Mouse (Mus musculus) left cerebral cortex, postnatal 36 days (tissue): Measurements from ENCODE around the gene Sema4c. TPM values are rescaled to one million over a fixed set of nuclear protein-coding genes. Genes with fewer than 3 reads are reported as not detected.
"Not testable (repeated sequence)": the region's sequence is repeated elsewhere in the genome, so short reads cannot be mapped to it uniquely, and the experiment has no call there.

ENCODE experiments used
- DNase-seq, 2 experiments: peaks; one replicate each; pipeline ENCODE4 v3.0.0; 2021 to 2022; ENCODE audit warnings: low spot score in 2 of 2, mixed read lengths in 1 of 2
- intact Hi-C: fragments of 180-260 bp; cut with DNase I; formaldehyde crosslinking; loops from one replicate; pipeline ENCODE4 v1.15.1; 2025
- total RNA-seq, 2 experiments: library from RNA; stranded (reverse); gene quantifications; 2 replicates each; pipeline ENCODE4 v1.2.3; 2021

Sema4c gene
- total RNA-seq, 2 experiments from 2014 or later: 15.8 to 16.4 TPM

DNA sequence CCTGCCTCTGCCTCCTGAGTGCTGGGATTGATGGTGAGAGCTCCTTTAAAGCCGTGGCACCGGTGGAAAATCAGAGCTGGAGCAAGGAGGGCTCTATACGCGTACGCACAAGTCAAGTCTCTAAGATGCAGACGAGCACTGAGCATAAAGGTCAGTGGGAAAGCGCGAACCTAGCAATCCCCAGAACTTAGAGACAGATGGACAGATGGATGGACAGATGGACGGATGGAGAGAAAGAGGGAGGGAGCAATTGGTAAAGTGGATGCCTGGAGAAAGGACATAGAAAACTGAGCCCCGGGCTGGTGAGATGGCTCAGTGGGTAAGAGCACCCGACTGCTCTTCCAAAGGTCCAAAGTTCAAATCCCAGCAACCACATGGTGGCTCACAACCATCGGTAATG, 17.3 kb downstream of the Sema4c start:
- intact Hi-C loops: no loop called here

DNA sequence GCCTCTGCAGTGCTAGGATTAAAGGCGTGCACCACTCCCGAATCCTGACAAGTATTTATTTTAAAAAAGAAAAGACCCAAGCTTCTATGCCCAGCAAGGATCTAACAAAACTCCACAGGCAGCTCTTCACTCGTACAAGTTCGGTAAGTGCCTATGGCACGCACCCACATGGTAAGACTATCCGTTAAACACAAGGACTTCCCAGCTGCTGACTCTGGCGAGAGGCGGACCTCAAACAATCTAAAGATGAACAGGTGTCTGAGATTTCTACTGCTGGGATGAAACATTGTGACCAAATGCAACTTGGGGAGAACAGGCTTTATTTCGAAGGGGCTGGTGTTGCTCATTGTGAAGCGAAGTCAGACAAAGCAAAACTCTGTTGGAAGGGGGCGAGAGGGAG, 18.0 kb downstream of the Sema4c start:
- intact Hi-C loops: no loop called here
- no peak for DNase-seq

More for the DNA sequence above, 17.3 kb downstream of the Sema4c start:
- no peak for DNase-seq

DNA sequence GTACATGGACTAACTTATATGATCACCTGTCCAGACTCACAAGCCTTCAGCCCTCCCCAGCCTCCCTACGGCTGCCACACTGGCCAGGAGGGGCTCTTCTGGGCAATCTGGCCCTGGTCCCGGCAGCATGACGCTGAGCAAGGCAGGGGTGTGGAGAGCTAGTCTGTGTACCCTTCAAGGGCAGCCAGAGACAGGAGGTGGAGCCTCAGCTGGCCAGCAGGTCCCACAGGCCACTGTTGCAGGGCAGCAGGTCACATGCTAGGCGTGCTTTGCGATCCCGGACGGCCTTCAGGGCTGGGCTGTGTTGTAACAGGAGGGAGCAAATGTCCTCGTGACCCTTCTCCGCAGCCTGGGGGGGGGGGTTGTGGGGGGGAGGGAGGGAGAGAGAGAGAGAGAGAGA, 19.0 kb downstream of the Sema4c start, which contains the start of gene Gm42417:
Gene Gm42417 (minus strand): TSS at position 244 of the 400 bp plus-strand sequence.
- no peak for DNase-seq
- intact Hi-C loops: no loop called here

DNA sequence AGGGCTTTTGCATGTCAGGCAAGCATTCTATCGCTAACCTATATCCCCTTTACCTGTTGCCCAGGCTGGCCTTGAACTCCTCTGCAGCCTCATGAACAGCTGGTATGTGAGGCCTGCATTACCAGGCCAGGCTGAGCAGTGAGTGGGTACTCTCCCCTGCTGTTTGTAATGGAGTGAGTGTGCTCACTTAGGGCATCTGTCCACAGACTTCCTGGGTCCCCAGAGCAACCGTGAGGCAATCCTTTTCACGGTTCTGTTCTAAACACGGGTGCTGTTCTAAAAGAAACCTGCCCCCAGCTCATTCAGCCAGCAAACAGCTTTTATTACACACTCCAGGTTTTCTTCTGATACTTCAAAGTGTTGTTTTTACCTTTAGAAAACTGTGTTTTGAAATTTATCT, 19.4 kb downstream of the Sema4c start:
- DNase-seq: no peak
- intact Hi-C loops: no loop called here

DNA sequence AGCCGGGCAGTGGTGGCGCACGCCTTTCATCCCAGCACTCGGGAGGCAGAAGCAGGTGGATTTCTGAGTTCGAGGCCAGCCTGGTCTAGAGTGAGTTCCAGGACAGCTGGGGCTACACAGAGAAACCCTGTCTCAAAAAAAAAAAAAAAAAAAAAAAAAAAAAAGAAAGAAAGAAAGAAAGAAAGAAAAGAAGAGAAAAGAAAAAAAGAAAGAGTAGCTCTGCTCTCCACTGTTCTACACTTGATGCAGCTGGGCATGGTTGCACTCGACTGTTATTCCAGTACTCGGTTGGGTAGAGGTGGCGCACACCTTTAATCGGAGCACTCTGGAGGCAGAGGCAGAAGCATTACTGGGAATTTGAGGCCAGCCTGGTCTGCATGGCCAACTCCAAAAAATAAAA, 21.4 kb downstream of the Sema4c start, which contains the start of gene Ankrd23:
Gene Ankrd23 (minus strand): TSS at position 101 of the 400 bp plus-strand sequence.
- DNase-seq, intact Hi-C loops: not testable (repeated sequence)

DNA sequence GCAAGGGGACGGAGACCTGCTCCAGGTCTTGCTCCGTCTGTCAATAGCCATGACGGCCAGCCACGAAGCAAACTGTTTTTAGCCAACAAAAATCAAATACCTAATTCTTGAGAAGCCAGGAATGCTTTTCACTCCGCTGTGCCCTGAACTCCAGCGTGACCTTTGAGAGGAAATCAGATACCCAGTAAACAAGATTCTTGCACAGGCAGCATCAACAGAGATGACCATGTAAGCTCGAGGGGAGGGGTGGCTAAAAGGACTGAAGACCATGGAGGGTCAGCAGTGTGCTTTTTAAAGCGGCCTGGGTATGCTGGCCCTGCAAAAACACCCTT, 21.8 kb downstream of the Sema4c start:
- intact Hi-C loops: no loop called here
- no peak for DNase-seq

DNA sequence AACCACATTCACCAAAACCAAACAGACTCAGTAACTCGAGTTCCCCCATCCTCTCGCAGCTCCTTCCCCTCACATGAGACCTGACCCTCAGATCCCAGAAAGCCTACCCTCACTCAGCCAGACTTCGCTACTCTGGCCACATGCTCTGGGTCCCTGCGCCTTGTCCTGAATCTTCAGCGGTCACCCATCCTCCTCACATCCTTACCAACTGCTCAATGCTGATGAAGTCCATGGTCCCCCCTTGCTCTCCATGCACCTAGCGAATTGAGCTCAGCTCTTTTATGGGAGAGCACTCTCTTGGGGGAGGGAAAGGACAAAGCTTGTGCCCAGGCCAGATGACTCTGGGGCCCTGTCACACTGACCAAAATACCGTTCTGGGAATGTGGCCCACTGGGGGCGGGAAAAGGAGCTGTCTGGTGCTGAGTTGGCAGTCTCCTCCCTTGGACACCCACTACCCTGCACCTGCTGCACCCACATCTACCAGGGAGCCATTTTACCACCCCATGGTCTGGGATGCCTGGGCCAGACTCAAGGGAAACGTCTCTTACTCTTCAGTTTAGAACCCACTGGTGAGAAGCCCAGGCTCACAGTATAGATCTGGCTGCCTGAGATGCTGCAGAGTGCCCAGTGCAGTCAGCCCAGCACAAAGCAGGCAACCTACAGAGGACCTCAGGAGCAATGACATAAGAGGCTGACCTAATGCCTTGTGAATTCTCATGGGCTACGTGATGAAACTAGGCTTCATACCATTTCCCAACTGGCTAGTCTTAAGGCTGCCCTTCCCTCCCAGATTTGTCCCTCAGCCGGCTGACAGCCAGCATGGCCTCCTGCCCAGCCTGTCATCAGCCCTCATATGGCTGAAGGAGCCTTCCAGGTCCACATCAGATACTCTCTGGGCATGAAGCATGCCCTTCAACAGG, 22.4 kb downstream of the Sema4c start:
- no peak for DNase-seq
- intact Hi-C loops: no loop called here

DNA sequence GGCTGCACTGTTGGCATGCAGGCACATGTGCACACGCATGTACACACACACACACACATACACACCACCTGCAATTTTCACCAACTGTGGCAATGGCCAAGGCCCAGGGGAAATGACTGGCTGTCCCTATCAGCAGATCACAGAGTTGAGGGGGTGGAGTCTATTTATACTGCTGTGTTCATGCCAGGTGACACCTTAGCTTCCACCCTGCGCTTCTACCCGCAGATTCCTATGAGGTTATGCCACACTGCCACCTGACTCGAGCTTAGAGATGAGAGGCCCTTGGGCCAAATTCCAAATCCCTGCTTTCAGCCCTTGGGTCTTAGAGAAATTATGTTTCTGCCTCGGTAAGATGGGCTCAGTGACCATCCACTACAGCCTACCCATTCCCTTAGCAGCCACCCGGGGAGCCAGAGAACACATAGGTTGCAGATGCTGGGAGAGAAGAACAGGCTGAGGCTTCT, 23.5 kb downstream of the Sema4c start:
- intact Hi-C loops: no loop called here
- DNase-seq: no peak

DNA sequence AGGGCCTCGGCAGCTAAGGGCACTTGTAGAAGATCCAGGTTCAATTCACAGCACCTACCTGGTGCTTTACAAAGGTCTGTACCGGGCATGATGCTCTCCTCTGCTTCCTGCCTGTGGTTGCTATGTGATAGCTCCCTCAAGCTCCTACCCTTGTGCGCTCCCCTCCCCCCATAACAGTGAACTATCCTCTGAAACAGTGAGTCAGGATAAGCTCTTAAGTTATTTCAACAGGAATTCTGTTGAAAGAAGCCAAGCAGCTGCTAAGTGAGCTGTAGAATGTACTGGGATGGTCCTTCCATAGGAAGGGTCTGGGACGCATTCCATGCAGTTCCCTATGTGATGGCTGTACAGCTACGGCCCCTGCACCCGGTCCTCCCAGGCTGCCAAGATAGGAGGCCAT, 24.6 kb downstream of the Sema4c start:
- intact Hi-C loops: no loop called here
- no peak for DNase-seq

DNA sequence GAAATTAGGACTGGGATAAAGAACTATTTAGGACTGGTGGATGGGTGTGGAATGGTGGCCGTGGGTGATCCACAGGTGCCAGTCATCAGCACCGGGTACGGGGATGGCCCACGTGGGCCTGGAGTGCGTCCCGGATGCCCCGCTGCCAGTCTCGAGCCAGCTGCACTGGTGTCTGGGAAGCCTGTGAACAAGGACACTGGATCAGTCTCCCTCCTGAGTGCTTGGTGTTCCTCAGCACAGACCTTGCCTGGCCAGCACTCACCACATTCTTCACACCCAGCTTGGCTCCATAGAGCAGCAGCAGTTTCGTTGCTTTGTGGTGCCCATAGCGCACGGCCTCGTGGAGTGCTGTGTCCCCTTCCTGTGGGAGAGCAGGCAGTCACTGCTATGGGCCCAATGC, 26.7 kb downstream of the Sema4c start:
- DNase-seq: no peak
- intact Hi-C loops: no loop called here

DNA sequence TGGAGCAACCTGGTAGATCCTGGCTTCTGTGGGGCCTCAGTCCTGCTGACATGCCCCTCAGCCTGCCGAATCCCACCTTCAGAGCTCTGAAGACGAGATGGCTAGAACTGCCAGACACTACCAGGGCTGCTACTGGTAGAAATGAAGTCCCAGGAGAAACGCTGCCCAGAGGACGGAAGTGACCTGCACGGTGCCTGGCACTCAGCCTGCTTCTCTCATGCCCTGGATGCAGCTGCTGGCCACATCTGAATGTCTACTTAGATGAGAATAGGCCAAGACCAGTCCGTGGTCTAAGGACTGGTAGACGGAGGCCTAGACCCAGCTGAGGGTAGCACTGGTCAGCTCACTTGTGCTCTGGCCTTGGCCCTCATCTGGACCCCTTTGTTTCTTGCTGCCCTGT, 27.2 kb downstream of the Sema4c start:
- intact Hi-C loops: no loop called here
- DNase-seq: no peak

DNA sequence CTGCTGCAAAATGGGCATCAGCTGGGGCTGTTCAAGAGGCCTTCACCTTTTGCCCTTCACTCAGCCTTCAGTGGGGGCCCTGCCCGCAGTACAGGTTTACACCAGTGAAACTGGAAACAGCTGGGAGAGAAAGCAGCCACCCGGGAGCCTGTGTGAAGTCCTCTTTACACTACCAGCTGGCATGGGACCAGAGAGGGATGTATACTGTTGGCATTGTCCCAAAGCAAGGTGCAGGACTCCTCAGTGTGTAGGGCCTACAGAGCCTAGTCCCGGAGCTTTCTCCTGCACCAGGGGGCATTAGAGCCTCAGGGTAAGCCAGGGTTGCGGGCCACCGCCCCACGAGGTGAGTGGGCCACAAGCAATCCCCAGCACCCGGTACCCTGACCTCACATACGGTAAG, 27.7 kb downstream of the Sema4c start:
- intact Hi-C loops: no loop called here
- DNase-seq: no peak

DNA sequence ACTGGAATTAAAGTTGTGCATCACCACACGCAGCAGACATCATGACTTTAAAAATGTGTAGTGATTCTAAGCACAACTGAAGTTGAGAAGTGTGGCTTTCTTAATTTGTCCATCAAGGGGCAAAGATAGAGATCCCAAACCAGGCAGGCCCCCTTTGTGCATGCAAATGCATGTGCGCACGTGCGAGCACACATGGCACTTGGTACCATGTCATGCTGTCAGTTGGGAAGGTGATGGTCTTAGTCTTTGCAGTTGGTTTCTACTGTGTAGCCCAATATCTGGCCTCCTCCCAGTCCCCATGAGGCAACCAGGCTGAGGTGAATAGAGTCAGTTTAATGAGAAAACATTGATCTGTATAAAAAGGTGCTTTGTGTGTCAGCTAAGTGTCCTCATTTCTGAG, 28.3 kb downstream of the Sema4c start:
- no peak for DNase-seq
- intact Hi-C loops: no loop called here

DNA sequence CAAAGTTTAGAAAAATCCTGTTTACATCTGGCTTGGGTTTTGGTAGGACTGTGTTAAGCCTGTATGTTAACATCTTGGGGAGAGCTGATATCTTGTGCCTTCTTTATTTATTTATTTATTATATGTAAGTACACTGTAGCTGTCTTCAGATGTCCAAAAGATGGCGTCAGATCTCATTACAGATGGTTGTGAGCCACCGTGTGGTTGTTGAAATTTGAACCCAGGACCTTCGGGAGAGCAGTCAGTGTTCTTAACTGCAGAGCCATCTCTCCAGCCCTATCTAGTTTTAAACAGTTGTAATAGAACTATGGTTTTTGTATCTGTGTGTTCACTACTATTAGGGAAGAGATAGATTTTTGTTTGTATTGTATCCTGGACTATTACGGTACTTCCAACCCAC, 28.9 kb downstream of the Sema4c start:
- no peak for DNase-seq
- intact Hi-C loops: no loop called here

DNA sequence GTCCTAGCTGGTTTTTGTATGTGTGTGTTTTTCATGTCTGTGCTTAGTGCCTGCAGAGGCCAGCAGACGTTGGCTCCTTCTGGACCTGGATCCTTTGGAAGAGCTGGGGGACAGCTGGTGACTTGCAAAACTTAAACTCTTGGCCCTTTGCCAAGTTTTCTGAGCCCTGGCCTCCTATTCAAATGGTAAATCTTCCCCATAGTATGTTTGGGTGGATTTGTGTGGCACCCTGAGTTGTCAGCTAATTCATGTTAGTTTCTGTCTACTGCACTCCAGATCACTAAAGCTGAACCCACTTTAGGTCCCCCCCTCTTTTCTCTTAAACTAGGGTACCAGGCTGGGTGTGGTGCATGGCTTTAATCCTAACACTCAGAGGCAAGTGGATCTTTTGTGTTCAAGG, 29.8 kb downstream of the Sema4c start:
- intact Hi-C loops: no loop called here
- no peak for DNase-seq

DNA sequence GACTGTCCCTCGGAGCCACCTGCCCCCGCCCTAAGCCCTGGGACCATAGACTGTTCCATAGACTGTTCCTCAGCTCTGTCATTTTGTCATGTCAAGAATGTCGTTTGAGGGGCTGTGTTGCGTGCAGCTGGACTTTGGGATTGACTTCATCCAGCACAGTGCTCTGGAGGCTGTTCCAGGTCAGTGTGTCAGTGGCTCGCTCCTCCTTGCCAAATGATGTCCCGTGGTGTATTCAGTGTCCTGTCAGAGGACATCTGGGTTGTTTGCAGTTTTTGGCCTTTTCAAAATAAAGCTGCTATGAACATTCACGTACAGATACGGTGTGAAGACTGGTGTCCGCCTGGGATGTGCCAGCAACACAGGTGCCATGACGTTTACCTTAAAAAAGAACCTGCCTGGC, 31.2 kb downstream of the Sema4c start:
- DNase-seq: no peak
- intact Hi-C loops: no loop called here

DNA sequence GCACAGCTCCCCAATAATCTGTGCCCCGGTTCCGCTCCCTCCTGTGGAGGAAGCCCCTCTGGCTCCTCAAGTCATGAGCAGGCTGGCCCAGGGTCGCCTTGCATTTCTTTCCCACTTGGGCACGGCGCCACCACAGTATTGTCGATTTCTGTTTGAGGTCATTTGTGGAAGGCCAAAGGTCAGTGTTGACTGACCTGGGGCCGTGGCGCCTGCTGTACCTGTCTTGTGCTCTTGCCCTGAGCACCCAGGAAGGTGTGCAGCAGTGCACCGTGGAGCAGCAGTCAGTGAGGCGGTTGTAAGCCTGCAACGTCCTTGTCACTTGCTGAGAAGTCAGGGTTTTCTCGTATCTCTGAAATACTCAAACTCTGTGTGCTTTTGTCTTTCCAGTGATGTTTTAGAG, 32.4 kb downstream of the Sema4c start:
- DNase-seq: no peak
- intact Hi-C loops: no loop called here

DNA sequence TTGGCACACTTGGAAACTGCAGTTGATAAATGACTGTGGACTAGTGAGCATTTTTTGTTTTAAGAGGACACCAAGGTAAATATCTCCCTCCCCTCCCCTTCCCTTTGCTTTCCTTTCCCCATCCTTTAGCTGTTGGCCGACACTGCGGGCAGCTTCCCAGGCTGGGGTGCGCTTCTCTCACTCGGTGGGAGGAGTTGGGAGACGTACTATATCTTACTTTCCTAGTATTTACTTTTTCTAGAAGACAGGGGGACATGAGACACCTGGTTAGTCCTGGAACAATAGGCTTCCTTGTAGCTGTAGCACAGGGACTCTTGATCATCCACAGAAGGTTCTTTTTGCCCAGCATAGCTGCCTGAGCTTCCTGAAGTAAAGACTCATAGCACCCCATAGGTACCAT, 34.1 kb downstream of the Sema4c start:
- intact Hi-C loops: no loop called here
- no peak for DNase-seq

DNA sequence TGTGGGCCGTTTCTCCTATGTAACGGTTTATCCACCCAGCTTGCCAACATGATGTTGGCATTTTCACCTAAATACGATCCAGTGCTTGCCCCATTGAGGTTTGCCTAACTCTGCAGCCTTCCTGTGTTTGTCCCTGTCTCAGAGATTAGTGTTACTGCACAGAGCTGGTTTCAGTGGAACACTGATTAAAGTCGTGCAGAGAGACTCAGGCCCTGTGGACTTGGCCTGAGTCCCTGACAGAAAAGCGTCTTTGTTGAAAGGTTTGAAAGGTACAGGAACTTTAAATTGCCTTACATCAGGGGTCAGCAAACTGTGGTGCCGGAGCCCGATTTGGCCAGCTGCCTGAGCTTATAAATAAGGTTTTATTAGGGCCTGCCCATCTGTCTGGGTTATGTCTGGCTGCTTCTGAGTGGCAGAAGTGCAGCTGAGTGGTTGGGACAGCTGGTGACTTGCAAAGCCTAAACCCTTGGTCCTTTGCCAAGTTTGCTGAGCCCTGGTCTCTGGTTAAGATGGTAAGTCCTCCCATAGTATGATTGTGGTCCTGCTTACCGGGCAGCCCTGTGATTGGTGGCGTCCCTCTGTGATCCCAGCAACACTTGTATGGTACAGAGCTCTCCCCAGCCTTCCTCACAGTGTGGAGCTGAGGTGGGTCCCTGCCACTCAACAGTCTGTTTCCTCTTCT, 34.7 kb downstream of the Sema4c start:
- intact Hi-C loops: no loop called here
- no peak for DNase-seq

DNA sequence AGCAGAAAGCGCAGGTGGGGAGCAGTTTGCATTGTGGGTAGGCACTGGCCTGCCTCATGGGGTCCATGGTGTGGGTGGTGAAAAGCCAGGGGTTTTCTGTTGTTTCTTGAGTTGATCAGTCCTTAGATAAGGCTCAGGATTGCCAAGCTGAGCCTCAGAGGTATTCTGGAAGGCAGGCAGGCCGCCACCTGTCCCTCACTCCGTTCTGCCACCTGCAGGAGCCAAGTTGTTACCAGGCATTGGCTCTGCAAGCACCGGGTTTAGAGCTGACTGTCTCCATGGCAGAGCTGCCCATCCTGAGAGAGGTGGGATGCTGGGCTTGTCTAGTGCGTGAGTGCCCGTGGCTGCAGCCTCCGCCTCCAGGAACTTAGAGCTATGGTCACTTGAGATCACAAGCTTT, 35.9 kb downstream of the Sema4c start:
- intact Hi-C loops: no loop called here

DNA sequence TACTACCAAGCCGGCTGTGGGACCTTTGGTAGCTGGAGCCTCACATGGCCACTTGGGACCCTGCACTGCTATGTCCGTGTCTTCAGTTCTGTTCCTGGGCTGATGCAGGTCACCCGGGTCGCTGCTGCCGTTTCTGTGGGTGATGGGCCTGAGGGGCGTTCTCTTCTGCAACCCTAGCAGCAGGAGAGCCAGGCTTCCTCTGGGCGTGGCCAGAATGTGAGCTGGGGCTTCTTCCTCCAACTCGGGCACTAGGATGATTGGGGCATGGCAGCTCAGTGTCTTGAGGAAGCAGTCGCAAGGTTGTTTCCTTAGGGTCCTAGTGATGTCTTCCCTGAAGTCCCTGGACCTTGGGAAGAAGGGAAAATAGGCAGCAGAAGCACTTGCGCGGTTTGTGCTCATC, 38.5 kb downstream of the Sema4c start:
- intact Hi-C loops: no loop called here
- no peak for DNase-seq

More for the DNA sequence above, 35.9 kb downstream of the Sema4c start:
- DNase-seq: no peak
